Mouse (Mus musculus): ENCODE data around the gene Ifitm2.
"Not testable (repeated sequence)": the region's sequence is repeated elsewhere in the genome, so short reads cannot be mapped to it uniquely, and the experiment has no call there.

GRCm38 (mm10) chr7:140976720-140977119 lies 20.9 kb upstream of the Ifitm2 start:
- not testable (repeated sequence) for TF ChIP-seq POLR2A (IDR thresholded peaks at IDR 0.05; ENCODE audit: borderline replicate concordance, control insufficient read depth, low read depth, low read length); CTCF (IDR thresholded peaks at IDR 0.05; ENCODE audit: control insufficient read depth, insufficient read depth, low read length)
